Mouse (Mus musculus) midbrain, postnatal 0 days (tissue): ENCODE results near the gene Eif4g3. TPM values are rescaled to one million over a fixed set of nuclear protein-coding genes. Genes with fewer than 3 reads are reported as not detected.

ENCODE experiments used
- ATAC-seq: fragments of 200-750 bp; cut with Nextera tagmentation; 2 replicates; pipeline ENCODE4 v1.8.0; 2017; ENCODE audit warnings: moderate number of reproducible peaks, mild to moderate bottlenecking, moderate TSS enrichment, moderate library complexity; ENCODE audit not compliant: low FRiP score
- DNase-seq: peaks from one replicate; pipeline ENCODE4 v3.0.0-alpha.2; 2015; ENCODE audit warnings: low spot score
- H3K27ac ChIP-seq: fragments of 300-500 bp; sonication (generic); 2 replicates; pipeline ENCODE4 v1.5.1; 2014; ENCODE audit warnings: low read depth, mild to moderate bottlenecking, low read length, mixed read lengths
- H3K27me3 ChIP-seq: fragments of 300-500 bp; sonication (generic); 2 replicates; pipeline ENCODE4 v1.6.1; 2014; ENCODE audit warnings: low read length, control low read depth, mixed read lengths; ENCODE audit not compliant: insufficient read depth
- H3K36me3 ChIP-seq: fragments of 300-500 bp; sonication (generic); 2 replicates; pipeline ENCODE4 v1.6.1; 2014; ENCODE audit warnings: low read length, control low read depth, mixed read lengths; ENCODE audit not compliant: insufficient read depth
- H3K4me1 ChIP-seq: fragments of 300-500 bp; sonication (generic); 2 replicates; pipeline ENCODE4 v1.6.1; 2014; ENCODE audit warnings: mild to moderate bottlenecking, control low read depth, antibody characterized with exemption, low read length, mixed read lengths; ENCODE audit not compliant: insufficient read depth
- H3K4me2 ChIP-seq: fragments of 300-500 bp; sonication (generic); 2 replicates; pipeline ENCODE4 v1.6.1; 2014; ENCODE audit warnings: low read depth, mild to moderate bottlenecking, low read length, mixed read lengths; ENCODE audit not compliant: poor library complexity, severe bottlenecking
- H3K4me3 ChIP-seq: fragments of 300-500 bp; sonication (generic); 2 replicates; pipeline ENCODE4 v1.5.1; 2014; ENCODE audit warnings: low read depth, mild to moderate bottlenecking, low read length, moderate library complexity
- H3K9ac ChIP-seq: fragments of 300-500 bp; sonication (generic); replicated peaks from 2 replicates; pipeline ENCODE4 v1.6.1; 2014; ENCODE audit warnings: mild to moderate bottlenecking, low read length, moderate library complexity, mixed read lengths; ENCODE audit not compliant: poor library complexity, severe bottlenecking
- H3K9me3 ChIP-seq: fragments of 300-500 bp; sonication (generic); 2 replicates; pipeline ENCODE4 v1.6.1; 2016; ENCODE audit warnings: low read length, control low read depth
- CTCF ChIP-seq: IDR thresholded peaks from 2 replicates; pipeline ENCODE4 v1.5.1; 2016; ENCODE audit warnings: antibody characterized with exemption, mild to moderate bottlenecking
- WGBS: fragments of 180-500 bp; shearing (Covaris S2); extraction: QIAGEN DNeasy Blood & Tissue Kit; methylation state at CpG from one replicate; pipeline ENCODE4 v1.1.7; 2014; 5-methylcytosine and 5-hydroxymethylcytosine counted together
- polyA plus RNA-seq: library from polyadenylated mRNA; unstranded; fragments of >200 nt; fragmentation: Nextera tagmentation; extraction: Ambion mirVana; gene quantifications from 2 replicates; pipeline ENCODE4 v1.2.1, GENCODE M21; 2015
- total RNA-seq: library from RNA; depleted of rRNA; stranded (reverse); fragments of >200 nt; gene quantifications from 2 replicates; pipeline ENCODE4 v1.2.3, GENCODE M21; 2014; rRNA removed

The Eif4g3 gene
- total RNA-seq (70.0 and 92.2 TPM in 2 replicates), polyA plus RNA-seq (36.0 and 42.4 TPM in 2 replicates)

DNA sequence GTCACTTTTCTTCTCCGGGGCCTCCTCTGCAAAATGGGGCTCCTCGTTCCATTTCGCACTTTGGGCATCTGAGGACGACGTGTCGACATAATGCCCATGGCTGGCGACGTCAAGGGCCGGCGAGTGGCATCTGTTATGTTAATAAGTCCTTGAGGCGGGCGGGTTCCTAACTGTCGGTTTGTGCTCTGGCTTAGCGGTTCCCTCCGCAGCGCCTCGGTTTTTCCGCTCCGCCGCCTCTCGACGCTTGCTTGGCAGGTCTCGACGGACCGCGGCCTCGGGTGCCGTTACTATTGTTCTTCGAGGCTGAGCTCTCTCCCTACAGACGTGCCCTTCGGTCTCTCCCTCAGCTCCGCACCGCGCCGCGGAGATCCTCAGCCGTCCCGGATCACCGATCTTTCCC lies at the start of gene Eif4g3:
Gene Eif4g3, plus strand, starts transcription at position 133 of the 400 bp plus-strand sequence.
- DNase-seq (no peak), ATAC-seq (peak; percentile 55)
- H3K9ac ChIP-seq = peak within 1 kb of the TSS; percentile 100
- peak within 1 kb of the TSS; percentile 93 for H3K4me3 ChIP-seq
- peaks cover 14% of the 10 kb centered on the region; the same call in 1 of the 2 replicates for H3K4me1 ChIP-seq
- WGBS = 1% methylated on average over 39 of the region's 39 CpGs
- H3K27ac ChIP-seq = peak within 1 kb of the TSS; percentile 97
- H3K4me2 ChIP-seq = peak within 1 kb of the TSS; percentile 68
- no peaks in the 10 kb centered on the region for H3K27me3 ChIP-seq
- no peaks in the 10 kb centered on the region for H3K9me3 ChIP-seq
- TF ChIP-seq CTCF = no peak
- H3K36me3 ChIP-seq = 0 out of 2 replicates have a peak, but pooled peaks cover 1% of the 10 kb centered on the region

DNA sequence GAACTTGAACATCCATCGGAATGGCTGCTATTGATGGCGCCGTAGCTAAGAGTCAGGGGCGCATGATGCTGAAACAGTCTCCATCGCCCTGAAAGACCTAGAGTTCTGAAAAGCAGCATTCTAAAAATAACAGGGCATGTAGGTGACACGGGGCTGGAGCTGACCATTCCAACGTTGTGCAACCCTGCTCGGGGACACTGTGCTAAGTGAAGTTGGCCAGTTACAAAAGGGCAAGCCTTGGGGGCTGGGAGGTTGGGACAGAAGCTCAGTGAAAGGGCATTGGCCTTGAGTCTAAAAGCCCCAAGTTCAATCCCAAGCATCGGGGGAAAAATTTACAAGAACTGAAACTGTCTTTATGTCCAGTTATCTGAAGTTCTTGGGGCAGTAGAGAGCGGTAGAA lies 49.3 kb upstream of the Eif4g3 start:
- Histone ChIP-seq H3K9me3 (no peaks in the 10 kb centered on the region), H3K4me2 (no peak overlapping the region), H3K9ac (no peak overlapping the region), H3K4me3 (no peak overlapping the region), H3K36me3 (peaks cover 36% of the 10 kb centered on the region), H3K4me1 (peaks cover 4% of the 10 kb centered on the region; the same call in 1 of the 2 replicates), H3K27ac (no peak overlapping the region), H3K27me3 (no peaks in the 10 kb centered on the region)
- DNase-seq (no peak), ATAC-seq (no peak)
- WGBS = 88% methylated on average over 10 of the region's 10 CpGs
- TF ChIP-seq CTCF = no peak

DNA sequence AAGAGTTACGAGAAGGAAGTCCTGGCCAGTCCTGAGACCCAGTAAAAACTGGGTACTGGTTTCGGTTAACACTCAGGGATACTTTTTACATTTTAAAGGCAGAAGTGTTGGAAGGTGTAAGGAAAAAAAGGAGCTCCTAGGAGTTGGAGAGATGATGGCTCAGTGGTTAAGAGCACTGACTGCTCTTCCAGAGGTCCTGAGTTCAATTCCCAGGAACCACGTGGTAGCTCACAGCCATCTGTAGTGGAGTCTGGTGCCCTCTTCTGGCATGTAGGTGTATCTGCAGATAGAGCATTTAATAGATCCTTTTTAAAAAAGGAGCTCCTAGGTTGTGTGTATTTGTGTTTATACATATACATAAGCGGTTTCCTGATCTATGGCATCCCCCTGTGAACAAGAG lies 47.4 kb upstream of the Eif4g3 start:
- TF ChIP-seq CTCF = peak; percentile 65
- Histone ChIP-seq H3K27ac (no peak overlapping the region), H3K27me3 (no peaks in the 10 kb centered on the region), H3K9me3 (no peaks in the 10 kb centered on the region), H3K36me3 (peaks cover 37% of the 10 kb centered on the region), H3K9ac (no peak overlapping the region), H3K4me1 (peaks cover 4% of the 10 kb centered on the region; the same call in 1 of the 2 replicates), H3K4me2 (no peak overlapping the region), H3K4me3 (no peak overlapping the region)
- 69% methylated on average over 4 of the region's 4 CpGs for WGBS
- DNase-seq (no peak), ATAC-seq (no peak)

DNA sequence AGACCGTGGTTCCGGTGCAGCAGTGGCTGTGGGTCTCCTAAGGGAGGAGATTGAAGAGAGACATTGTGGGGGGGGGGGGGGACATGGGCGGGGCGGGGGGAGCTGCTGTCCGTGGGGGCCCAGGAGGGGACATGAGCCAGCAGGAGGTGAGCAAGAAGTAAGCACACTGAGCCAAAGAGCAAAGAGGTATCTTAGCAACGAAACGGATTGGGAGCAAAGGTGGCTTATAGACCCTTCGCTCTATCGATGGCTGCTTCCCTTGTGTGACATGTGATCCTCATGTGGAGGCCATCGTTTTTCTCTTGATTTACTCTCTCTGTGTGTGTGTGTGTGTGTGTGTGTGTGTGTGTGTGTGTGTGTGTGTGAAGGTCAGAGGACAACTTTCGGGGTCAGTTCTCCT lies 46.4 kb upstream of the Eif4g3 start:
- no peak for TF ChIP-seq CTCF
- Histone ChIP-seq H3K36me3 (peaks cover 38% of the 10 kb centered on the region), H3K4me2 (no peak overlapping the region), H3K27ac (no peak overlapping the region), H3K4me1 (peaks cover 4% of the 10 kb centered on the region; the same call in 1 of the 2 replicates), H3K4me3 (no peak overlapping the region), H3K9me3 (no peaks in the 10 kb centered on the region), H3K27me3 (no peaks in the 10 kb centered on the region), H3K9ac (no peak overlapping the region)
- ATAC-seq (no peak), DNase-seq (no peak)
- WGBS = 83% methylated on average over 8 of the region's 11 CpGs

DNA sequence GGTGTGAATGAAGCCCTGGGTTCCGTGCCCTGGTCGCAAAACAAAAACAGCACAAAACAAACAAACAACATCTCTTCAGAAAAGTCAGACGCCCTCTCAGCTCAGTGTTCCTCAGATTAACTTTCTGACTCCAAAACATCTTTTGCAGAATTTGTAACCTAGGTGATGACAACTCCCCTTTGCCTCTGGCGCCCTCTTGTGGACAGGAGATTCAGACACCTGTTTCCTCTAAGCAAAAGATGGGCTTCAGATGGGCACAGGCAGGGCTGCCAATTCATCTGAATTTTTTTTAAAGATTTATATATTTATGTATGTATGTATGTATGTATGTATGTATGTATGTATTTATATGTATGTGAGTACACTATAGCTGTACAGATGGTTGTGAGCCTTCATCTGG lies 40.0 kb upstream of the Eif4g3 start:
- Histone ChIP-seq H3K27ac (no peak overlapping the region), H3K4me2 (no peak overlapping the region), H3K4me3 (no peak overlapping the region), H3K9me3 (no peaks in the 10 kb centered on the region), H3K9ac (no peak overlapping the region), H3K4me1 (no peaks in the 10 kb centered on the region), H3K36me3 (peaks cover 46% of the 10 kb centered on the region), H3K27me3 (no peaks in the 10 kb centered on the region)
- ATAC-seq (no peak), DNase-seq (peak; percentile 83)
- peak; percentile 94 for TF ChIP-seq CTCF
- WGBS = 35% methylated on average over 4 of the region's 4 CpGs

DNA sequence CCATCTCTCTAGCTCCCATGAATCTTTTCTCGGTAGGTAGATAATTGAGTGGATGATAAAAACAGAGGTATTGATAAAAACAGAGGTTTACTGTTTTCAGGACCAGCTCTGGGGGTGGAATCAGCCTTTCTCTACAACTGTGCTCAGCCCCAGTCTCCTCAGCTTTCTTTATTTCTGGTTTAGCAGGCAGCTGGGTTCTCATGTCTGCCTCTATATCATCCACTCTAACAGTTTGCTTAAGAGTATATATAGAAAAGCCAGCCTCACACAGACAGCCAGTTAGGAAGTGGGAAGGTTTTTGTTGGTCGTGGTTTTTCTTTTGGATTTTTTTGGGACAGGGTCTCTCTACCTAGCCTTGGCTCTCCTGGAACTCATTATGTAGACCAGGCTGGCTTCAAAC lies 38.6 kb upstream of the Eif4g3 start:
- Histone ChIP-seq H3K9ac (no peak overlapping the region), H3K36me3 (peaks cover 42% of the 10 kb centered on the region), H3K27ac (no peak overlapping the region), H3K4me3 (no peak overlapping the region), H3K4me2 (no peak overlapping the region), H3K9me3 (no peaks in the 10 kb centered on the region), H3K4me1 (no peaks in the 10 kb centered on the region), H3K27me3 (no peaks in the 10 kb centered on the region)
- DNase-seq (no peak), ATAC-seq (no peak)
- no peak for TF ChIP-seq CTCF
- 87% methylated on average over 2 of the region's 2 CpGs for WGBS
